Mouse (Mus musculus) intestine, embryonic 15.5 days (tissue): ENCODE measurements at regions not wholly inside any gene's neighbourhood (a gene's known extent, or its start where the extent isn't known, plus 50 kb on each side); places are given as distances from the start of the nearest gene placed in this dataset.

Experiments used
- ATAC-seq: fragments of 200-750 bp; cut with Nextera tagmentation; 2 replicates; pipeline ENCODE4 v1.8.0; 2017; ENCODE audit warnings: moderate TSS enrichment, moderate library complexity
- H3K27ac ChIP-seq: fragments of 300-500 bp; sonication (generic); 2 replicates; pipeline ENCODE4 v1.5.1; 2015; ENCODE audit warnings: mild to moderate bottlenecking, inconsistent platforms
- H3K27me3 ChIP-seq: fragments of 300-500 bp; sonication (generic); replicated peaks from 2 replicates; pipeline ENCODE4 v1.6.1; 2015; ENCODE audit warnings: inconsistent platforms
- H3K36me3 ChIP-seq: fragments of 300-500 bp; sonication (generic); 2 replicates; pipeline ENCODE4 v1.6.1; 2015; ENCODE audit warnings: inconsistent platforms
- H3K4me1 ChIP-seq: fragments of 300-500 bp; sonication (generic); replicated peaks from 2 replicates; pipeline ENCODE4 v1.6.1; 2015; ENCODE audit warnings: inconsistent platforms
- H3K4me2 ChIP-seq: fragments of 300-500 bp; sonication (generic); replicated peaks from 2 replicates; pipeline ENCODE4 v1.6.1; 2015; ENCODE audit warnings: mild to moderate bottlenecking, inconsistent platforms
- H3K4me3 ChIP-seq: fragments of 300-500 bp; sonication (generic); replicated peaks from 2 replicates; pipeline ENCODE4 v1.5.1; 2015; ENCODE audit warnings: inconsistent platforms
- H3K9ac ChIP-seq: fragments of 300-500 bp; sonication (generic); 2 replicates; pipeline ENCODE4 v1.6.1; 2015; ENCODE audit warnings: inconsistent platforms
- H3K9me3 ChIP-seq: fragments of 300-500 bp; sonication (generic); 2 replicates; pipeline ENCODE4 v1.6.1; 2016; ENCODE audit warnings: inconsistent platforms
- WGBS: fragments of 180-500 bp; shearing (Covaris S2); methylation state at CpG from one replicate; pipeline ENCODE4 v1.1.7; 2015; 5-methylcytosine and 5-hydroxymethylcytosine counted together

DNA sequence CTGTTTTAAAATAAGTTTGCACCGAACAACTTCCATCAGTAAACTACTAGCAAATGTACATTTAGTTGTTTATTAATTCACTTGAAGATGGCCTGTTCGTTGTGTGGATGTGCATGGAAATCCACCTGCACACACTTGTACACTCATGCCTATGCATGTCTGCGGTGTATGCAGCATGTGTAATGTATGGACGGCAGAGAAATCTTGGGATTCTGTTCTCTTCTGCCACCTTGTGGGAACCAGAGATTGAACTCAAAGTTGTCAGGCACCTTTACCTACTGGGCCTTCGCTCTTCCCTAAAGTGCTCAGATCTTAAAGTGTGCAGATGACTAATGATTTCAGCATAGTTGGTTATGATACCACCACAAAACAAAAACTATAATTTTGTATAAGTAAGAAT lies 137.4 kb downstream of the Kitl start:
- WGBS = 42% methylated on average over 5 of the region's 5 CpGs
- no peak overlapping the region for H3K9ac ChIP-seq
- no peak overlapping the region for H3K4me2 ChIP-seq
- H3K4me3 ChIP-seq = no peak overlapping the region
- no peak overlapping the region for H3K27ac ChIP-seq
- no peaks in the 10 kb centered on the region for H3K4me1 ChIP-seq
- no peaks in the 10 kb centered on the region for H3K27me3 ChIP-seq
- peak; percentile 75 for ATAC-seq
- no peaks in the 10 kb centered on the region for H3K9me3 ChIP-seq
- H3K36me3 ChIP-seq = no peaks in the 10 kb centered on the region

DNA sequence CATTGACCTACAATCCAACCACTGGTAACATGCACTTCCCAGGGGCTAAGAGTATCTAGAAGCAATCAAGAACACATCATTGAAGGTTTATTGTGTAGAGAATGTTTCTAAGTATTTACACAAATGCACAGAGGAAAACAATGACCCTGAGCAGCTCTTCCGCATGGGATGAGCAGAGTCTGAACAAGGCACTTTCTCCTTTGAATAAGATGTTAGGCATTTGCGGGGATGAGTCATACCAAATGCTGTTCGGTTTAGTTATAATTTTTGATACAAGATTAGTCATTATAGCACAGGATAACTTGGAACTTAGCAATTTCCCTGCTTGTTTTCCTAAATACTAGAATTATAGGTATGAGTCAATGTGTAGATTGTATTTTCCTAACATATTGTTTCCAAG lies 137.9 kb downstream of the Kitl start:
- Histone ChIP-seq H3K9ac (no peak overlapping the region), H3K36me3 (no peaks in the 10 kb centered on the region), H3K4me3 (no peak overlapping the region), H3K27ac (no peak overlapping the region), H3K4me2 (no peak overlapping the region), H3K4me1 (no peaks in the 10 kb centered on the region), H3K27me3 (no peaks in the 10 kb centered on the region), H3K9me3 (no peaks in the 10 kb centered on the region)
- ATAC-seq = no peak
- 89% methylated on average over 3 of the region's 3 CpGs for WGBS

DNA sequence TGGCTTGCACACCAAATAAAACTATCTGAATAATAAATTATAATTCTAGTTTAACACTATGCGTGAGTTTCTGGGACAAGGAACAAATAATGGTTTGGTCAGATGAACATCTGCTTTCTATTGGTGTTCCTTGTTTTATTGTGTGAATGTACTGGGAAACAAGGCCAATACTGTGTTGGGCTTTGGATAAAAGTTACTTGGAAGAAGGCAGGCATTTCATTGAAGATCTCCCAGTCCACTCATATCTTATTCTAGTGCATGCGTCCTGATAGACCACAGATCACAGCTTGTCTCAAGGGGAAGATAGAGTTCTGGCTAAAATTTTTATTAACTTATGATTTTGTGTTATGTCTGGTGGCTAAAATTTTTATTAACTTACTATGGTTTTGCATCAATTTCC lies 140.1 kb downstream of the Kitl start:
- no peaks in the 10 kb centered on the region for H3K36me3 ChIP-seq
- ATAC-seq = no peak
- no peak overlapping the region for H3K27ac ChIP-seq
- 88% methylated on average over 2 of the region's 2 CpGs for WGBS
- H3K9me3 ChIP-seq = no peaks in the 10 kb centered on the region
- 0 out of 2 replicates have a peak, but pooled peaks cover 4% of the 10 kb centered on the region for H3K4me1 ChIP-seq
- no peaks in the 10 kb centered on the region for H3K27me3 ChIP-seq
- no peak overlapping the region for H3K4me3 ChIP-seq
- H3K9ac ChIP-seq = no peak overlapping the region
- H3K4me2 ChIP-seq = no peak overlapping the region

DNA sequence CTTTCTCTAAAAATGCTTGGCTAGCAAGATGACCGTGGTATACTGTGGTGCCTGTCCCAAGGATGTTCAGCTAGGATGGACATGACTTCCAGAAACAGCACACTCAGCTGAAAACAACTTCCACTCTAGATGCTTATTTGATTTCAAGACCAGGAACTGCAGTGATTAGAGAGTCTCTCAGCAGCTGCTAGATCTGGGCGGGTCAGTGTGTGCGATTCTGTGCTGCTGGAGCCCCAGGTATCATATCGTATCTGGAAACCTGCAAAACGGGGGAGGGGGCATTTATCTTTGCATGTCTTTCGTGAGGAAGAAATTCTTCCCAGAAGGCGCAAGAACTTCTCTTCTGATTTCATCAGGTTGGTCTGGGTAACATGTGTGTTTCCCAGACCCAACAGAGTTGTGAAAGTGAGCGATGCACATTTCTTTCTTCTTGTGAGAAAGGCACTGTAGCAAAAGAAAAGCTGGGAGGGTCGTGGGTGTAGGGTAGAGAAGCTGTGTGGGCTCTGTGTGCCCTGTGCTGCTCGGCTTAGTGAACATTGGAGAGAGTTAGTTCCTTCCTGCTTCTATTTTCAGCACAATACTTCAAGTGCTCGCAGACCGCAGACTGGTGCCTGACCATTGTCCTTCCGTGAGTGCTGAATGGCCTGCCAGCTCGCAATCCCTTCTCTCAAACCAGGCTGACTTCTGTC lies 144.6 kb downstream of the Kitl start:
- Histone ChIP-seq H3K9me3 (no peaks in the 10 kb centered on the region), H3K4me1 (0 out of 2 replicates have a peak, but pooled peaks cover 4% of the 10 kb centered on the region), H3K36me3 (no peaks in the 10 kb centered on the region), H3K27me3 (no peaks in the 10 kb centered on the region), H3K4me3 (no peak overlapping the region), H3K27ac (peak overlapping the region; percentile 11; the same call in 1 of the 2 replicates), H3K4me2 (peak overlapping the region; percentile 30), H3K9ac (no peak overlapping the region)
- WGBS = 54% methylated on average over 14 of the region's 14 CpGs
- peak; percentile 68; the same call in 1 of the 2 replicates for ATAC-seq

DNA sequence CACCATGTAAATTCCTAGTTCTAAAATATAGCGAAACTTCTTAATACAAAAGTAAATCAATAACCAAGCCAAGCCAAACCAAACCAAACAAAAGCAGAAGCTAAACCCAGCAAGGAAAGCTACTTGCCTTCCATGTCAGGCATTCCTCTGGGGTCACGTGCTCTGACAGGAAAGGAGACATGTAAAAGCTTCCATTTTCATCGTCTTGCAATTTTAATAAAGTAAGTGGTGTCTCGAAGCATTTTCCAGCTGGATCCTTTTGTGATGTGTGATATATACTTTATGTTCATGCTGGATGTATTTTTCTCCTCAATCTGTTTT lies 145.1 kb downstream of the Kitl start:
- WGBS = 40% methylated on average over 4 of the region's 4 CpGs
- Histone ChIP-seq H3K4me3 (no peak overlapping the region), H3K27me3 (no peaks in the 10 kb centered on the region), H3K4me2 (peak overlapping the region; percentile 30), H3K27ac (0 out of 2 replicates have a peak overlapping the region, but pooled peaks have one; percentile 11), H3K4me1 (0 out of 2 replicates have a peak, but pooled peaks cover 4% of the 10 kb centered on the region), H3K36me3 (no peaks in the 10 kb centered on the region), H3K9ac (no peak overlapping the region), H3K9me3 (no peaks in the 10 kb centered on the region)
- ATAC-seq = no peak

DNA sequence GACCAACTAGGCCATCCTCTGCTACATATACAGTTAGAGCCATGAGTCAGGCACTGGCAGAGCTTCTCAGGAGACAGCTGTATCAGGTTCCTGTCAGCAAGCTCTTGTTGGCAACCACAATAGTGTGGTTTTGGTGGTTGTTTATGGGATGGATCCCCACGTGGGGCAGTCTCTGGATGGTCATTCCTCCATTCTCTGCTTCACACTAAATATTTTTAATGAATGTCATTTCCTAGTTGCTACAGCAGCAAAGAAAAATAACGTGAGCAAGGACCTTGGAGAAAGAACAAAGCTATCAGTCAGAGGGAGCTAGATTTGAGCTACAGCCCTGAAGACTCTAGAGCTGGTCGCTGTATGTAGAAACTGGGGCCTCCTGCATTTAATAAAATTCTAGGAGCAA lies 145.7 kb downstream of the Kitl start:
- no peak overlapping the region for H3K9ac ChIP-seq
- H3K9me3 ChIP-seq = no peaks in the 10 kb centered on the region
- 59% methylated on average over 3 of the region's 3 CpGs for WGBS
- no peak for ATAC-seq
- H3K4me1 ChIP-seq = 0 out of 2 replicates have a peak, but pooled peaks cover 4% of the 10 kb centered on the region
- H3K27ac ChIP-seq = no peak overlapping the region
- no peak overlapping the region for H3K4me3 ChIP-seq
- H3K4me2 ChIP-seq = no peak overlapping the region
- no peaks in the 10 kb centered on the region for H3K27me3 ChIP-seq
- no peaks in the 10 kb centered on the region for H3K36me3 ChIP-seq

DNA sequence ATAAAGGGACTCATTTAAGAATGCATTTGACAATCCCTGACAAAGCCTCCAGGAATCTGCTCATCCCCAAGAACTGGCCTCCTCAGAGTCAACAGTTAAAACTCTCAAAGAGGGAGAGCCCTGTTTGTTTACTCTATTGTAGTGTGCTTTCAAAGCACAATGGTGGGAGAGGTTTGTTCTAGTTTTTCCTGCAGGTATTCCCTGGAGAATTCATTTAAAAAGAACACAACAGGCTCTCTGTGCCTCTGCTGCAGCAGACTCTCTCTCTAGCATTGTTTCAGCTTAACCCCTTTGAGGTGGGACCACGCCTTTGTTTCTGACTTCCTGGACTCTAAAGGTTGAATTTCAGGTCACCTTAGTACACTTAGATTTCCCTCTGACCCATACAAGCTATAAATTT lies 149.1 kb downstream of the Kitl start:
- H3K9me3 ChIP-seq = no peaks in the 10 kb centered on the region
- H3K4me3 ChIP-seq = no peak overlapping the region
- no peak for ATAC-seq
- H3K36me3 ChIP-seq = no peaks in the 10 kb centered on the region
- H3K4me1 ChIP-seq = 0 out of 2 replicates have a peak, but pooled peaks cover 4% of the 10 kb centered on the region
- no peak overlapping the region for H3K4me2 ChIP-seq
- H3K9ac ChIP-seq = no peak overlapping the region
- WGBS = 57% methylated on average over 1 of the region's 1 CpGs
- H3K27me3 ChIP-seq = no peaks in the 10 kb centered on the region
- no peak overlapping the region for H3K27ac ChIP-seq

DNA sequence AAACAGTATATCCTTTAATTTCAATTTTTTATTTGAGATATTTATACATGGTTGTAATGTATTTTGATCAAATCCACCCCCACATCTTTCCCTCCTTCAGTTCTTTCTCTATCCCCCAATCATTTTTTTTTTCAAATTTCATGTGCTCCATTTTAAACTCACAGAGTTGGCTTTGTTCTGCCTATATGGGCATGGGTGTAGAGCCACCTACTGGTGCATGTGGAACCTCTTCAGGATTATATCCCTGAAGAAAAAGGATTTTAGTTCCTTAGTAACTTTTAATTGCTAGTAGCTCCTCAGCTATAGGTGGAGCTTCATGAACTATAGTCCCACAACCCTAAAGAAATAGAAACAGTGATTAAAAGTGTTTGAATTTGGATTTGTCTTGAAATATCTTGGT lies 155.4 kb downstream of the Kitl start:
- no peak for ATAC-seq
- Histone ChIP-seq H3K4me3 (no peak overlapping the region), H3K9me3 (no peaks in the 10 kb centered on the region), H3K4me1 (no peaks in the 10 kb centered on the region), H3K36me3 (no peaks in the 10 kb centered on the region), H3K27ac (no peak overlapping the region), H3K27me3 (no peaks in the 10 kb centered on the region), H3K9ac (no peak overlapping the region), H3K4me2 (no peak overlapping the region)

DNA sequence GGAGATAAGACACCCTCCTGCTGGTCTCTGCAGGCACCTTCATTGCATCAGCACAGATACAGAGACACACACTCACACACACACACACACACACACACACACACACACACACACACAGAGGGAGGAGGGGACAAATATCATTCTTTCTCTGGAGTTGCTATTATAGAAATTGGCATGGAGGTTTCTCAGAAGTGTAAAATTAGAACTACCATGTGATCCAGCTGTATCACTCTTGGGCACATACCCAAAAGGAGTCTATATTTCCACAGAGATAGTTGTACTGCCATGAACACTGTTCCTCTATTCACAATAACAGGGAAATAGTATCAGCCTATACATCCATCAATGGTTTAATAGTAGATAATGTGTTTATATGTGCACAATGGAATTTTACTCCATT lies 137.8 kb upstream of the Gm4301 start:
- Histone ChIP-seq H3K4me3 (no peak overlapping the region), H3K9ac (no peak overlapping the region), H3K36me3 (no peaks in the 10 kb centered on the region), H3K4me1 (no peaks in the 10 kb centered on the region), H3K27ac (no peak overlapping the region), H3K4me2 (no peak overlapping the region), H3K27me3 (no peaks in the 10 kb centered on the region), H3K9me3 (no peaks in the 10 kb centered on the region)
- no peak for ATAC-seq

DNA sequence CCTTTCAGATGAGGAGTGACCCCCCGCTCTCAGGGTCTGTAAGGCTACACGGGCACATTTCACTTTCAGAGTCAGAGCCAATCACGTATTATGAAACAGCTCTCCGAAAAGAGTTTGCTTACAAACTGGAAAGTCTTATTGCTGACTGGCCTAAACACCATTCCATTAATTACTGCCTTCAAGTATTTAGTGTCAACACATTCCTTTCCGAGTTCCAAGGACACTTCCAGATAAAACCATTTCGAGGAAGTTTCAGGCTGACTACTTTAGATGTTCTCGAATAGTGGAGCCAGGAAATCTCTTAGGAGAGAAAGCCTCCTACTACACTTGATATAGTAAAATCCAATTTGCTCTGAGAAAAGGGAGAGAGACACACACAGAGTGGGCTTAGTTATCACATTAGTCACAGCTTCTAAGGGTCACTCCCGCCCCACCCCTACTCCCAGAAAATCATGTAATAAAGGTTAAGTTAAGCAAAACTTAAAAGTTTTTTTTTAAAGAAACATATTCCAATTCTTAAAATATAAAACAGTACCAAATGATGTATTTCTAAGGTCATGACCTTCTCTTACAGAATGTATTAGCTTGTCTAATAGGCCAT lies 136.3 kb upstream of the Gm4301 start:
- WGBS = 44% methylated on average over 8 of the region's 8 CpGs
- H3K9me3 ChIP-seq = no peaks in the 10 kb centered on the region
- H3K4me1 ChIP-seq = no peaks in the 10 kb centered on the region
- no peak overlapping the region for H3K27ac ChIP-seq
- ATAC-seq = no peak
- H3K27me3 ChIP-seq = no peaks in the 10 kb centered on the region
- H3K4me3 ChIP-seq = no peak overlapping the region
- no peak overlapping the region for H3K4me2 ChIP-seq
- no peak overlapping the region for H3K9ac ChIP-seq
- no peaks in the 10 kb centered on the region for H3K36me3 ChIP-seq

DNA sequence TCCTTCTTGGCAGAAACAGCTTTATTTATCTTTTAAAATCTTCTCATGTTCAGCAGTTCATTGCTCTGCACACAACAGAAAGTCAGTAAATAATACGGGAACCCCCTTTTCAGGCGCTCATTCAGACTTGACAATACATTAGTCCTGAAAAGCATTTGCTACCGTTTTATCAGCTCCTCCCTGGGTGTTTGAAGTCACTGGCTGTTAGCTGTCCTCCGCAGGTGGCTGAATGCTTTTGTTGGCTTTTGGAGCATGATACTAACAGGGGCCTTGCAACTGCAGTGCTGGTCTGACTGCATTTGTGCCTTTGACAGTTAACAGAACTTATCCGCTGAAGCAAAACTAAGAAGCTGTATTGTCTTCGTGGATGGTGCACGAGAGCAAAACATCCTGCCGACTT lies 135.0 kb upstream of the Gm4301 start:
- no peaks in the 10 kb centered on the region for H3K36me3 ChIP-seq
- no peak overlapping the region for H3K4me2 ChIP-seq
- no peaks in the 10 kb centered on the region for H3K27me3 ChIP-seq
- WGBS = 19% methylated on average over 8 of the region's 8 CpGs
- H3K9ac ChIP-seq = no peak overlapping the region
- H3K9me3 ChIP-seq = no peaks in the 10 kb centered on the region
- H3K4me1 ChIP-seq = no peaks in the 10 kb centered on the region
- no peak overlapping the region for H3K4me3 ChIP-seq
- no peak overlapping the region for H3K27ac ChIP-seq
- ATAC-seq = no peak

DNA sequence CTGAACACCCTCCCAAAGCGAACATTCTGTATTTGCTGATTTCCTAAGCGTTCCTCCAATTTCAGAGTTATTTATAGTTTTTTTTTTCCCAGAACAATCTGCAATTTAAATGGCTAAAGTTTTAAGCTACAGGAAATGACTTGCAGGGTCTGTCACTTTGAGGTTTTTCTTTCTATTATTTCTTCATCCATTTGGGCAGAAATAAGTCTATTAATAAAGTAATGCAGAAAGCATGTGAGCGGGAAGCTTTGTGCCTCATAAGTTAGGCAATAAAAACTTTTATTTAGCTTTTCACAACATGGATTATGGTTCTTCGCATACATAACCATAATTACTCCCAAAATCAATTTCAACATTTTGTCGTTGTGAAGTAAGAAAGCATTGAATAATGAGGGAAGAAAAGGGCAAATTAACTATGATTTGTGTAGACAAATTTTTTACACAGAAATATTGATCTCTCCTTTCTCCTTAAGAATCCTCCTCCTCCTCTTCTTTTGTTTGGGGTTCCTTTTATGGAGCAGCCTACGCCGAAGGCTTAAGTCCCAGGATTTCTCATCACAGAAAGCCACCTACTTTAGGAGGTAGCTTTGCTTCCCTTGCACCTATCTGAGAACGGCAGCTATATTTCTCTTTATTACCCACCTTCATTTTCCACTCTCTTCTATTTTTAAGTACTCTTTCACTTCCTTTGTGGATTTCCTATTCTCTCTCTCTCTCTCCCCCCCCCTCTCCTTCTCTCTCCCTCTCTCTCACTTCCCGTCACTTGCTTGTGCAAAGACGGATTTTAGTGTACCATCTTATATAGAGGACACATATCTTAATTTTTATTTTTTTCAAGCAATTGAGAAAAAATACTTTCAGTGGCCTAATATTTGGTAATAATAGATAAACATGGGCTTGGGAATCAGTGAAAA lies 128.6 kb upstream of the Gm4301 start:
- H3K9me3 ChIP-seq = no peaks in the 10 kb centered on the region
- H3K27ac ChIP-seq = no peak overlapping the region
- no peak overlapping the region for H3K9ac ChIP-seq
- no peak overlapping the region for H3K4me2 ChIP-seq
- ATAC-seq = no peak
- no peaks in the 10 kb centered on the region for H3K4me1 ChIP-seq
- H3K27me3 ChIP-seq = no peaks in the 10 kb centered on the region
- H3K4me3 ChIP-seq = no peak overlapping the region
- H3K36me3 ChIP-seq = no peaks in the 10 kb centered on the region
- WGBS = 85% methylated on average over 10 of the region's 10 CpGs
